Mouse (Mus musculus) left cerebral cortex, adult 18-20 months (tissue): ENCODE data around the gene Deaf1. TPM values are rescaled to one million over a fixed set of nuclear protein-coding genes. Genes with fewer than 3 reads are reported as not detected.

Experiments
- DNase-seq, 2 experiments: peaks; one replicate each; pipeline ENCODE4 v3.0.0; 2021 to 2022; ENCODE audit warnings: low spot score in 2 of 2, mixed read lengths in 1 of 2
- total RNA-seq, 2 experiments: library from RNA; stranded (reverse); gene quantifications; 2 replicates each; pipeline ENCODE4 v1.2.3; 2021

Gene Deaf1
- total RNA-seq, 2 experiments from 2014 or later = 62.8 to 70.5 TPM

DNA sequence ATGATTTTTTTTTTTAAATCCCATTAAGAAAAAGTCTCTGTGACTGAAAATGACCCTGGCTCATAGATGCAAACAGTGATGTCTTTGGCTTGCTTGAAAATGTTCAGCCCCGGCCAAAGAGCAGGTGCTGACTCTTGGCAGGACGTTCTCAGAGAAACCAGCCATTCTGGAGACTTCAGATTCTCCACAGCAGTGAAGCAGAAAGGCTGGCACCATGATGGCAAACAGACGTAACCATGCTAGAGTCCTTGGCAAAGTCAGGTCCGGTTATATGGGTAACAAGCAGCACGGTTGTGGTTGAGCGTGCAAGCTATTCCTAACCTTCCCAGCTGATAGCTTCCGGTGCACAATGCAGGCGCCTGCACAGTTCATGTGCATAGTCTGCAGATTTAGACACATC lies 28.3 kb downstream of the Deaf1 start:
- no peak for DNase-seq

DNA sequence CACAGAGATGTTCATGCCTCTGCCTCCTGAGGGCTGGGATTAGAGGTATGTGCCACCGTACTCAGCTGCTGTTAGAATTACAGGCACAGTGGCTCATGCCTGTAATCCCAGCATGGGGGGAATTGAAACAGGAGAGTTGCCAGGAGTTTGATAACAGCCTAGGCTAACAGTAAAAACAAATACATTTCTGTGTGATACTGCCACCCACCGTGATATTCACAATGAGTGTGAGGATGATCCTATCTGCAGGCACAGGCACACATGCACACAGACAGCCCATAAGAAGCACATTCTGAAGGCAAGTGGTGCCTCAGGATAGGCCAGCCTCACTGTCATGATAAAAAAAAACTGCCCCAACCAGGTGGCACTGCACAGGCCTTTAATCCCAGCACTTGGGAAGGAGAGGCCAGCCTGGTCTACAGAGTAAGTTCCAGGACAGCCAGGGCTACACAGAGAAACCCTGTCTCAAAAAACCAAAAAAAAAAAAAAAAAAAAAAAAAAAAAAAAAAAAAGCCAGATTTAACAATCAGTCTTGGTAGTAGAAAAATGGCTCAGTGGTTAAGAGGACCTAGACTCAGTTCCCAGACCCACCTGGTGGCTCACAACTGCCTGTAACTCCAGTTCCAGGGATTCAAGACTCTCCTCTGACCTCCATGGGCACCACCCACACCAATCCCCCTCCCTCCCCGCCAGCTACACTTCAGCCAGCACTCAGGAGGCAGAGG lies 29.4 kb downstream of the Deaf1 start:
- no peak for DNase-seq

DNA sequence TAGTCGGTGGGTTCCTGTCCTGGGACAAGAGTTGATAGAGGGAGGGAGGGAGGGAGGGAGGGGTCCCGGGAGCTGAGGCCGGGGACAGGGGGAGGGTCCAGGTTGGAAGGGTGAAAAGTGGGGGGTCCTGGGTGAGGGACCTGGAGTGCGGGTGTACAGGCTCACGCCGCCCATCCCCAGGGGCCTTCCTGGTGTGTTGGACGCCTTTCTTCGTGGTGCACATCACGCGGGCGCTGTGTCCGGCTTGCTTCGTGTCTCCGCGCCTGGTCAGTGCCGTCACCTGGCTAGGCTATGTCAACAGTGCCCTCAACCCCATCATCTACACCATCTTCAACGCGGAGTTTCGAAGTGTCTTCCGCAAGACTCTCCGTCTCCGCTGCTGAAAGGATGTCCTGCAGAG lies 33.0 kb downstream of the Deaf1 start:
- no peak for DNase-seq

DNA sequence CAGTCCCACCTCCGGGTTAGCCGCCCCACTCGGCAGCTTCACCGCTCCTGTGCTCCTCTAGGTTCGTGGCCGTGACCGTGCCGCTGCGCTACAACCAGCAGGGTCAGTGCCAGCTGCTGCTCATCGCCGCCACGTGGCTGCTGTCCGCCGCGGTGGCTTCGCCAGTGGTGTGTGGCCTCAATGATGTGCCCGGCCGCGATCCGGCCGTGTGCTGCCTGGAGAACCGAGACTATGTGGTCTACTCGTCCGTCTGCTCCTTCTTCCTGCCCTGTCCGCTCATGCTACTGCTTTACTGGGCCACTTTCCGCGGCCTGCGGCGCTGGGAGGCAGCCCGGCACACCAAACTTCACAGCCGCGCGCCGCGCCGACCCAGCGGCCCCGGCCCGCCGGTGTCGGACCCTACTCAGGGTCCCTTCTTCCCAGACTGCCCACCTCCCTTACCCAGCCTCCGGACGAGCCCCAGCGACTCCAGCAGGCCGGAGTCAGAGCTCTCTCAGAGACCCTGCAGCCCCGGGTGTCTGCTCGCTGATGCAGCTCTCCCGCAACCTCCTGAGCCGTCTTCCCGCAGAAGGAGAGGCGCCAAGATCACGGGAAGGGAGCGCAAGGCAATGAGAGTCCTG lies 33.5 kb downstream of the Deaf1 start:
- no peak for DNase-seq

DNA sequence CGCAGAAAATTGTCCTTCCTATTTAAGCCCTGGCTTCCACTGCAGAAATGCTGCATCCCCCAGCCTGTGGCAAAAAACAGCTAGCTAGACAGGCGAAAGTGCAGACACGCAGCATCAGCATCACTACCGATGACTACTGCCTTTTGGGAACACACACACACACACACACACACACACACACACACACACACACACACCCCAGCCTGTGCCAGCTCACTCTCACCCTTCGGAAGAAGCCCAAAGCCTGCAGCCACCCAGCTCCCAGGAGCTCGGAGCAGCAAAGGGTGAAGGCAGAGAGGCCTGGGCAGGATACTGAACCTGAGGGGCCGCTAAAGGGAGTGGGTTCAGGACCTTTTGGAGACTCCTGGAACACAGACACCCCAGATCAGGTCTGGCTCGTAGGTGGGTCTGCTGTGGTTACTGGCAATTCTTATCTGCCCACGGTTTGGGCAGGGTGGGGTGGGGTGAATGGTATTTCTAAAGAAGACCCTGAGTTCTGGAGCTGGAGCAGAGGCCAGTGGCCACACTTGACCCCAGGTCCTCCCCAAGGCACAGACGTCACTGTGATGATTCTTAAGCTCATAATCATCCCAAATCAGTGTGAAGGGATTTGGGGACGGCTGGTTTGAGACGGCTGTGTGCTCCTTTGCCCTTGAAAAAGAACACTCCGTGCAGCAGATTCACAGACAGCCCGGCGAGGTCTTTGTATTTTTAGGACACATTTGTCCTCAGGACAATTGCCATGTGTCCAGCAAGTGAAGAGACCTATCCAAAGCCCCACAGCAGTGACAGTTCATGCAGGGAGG lies 34.7 kb downstream of the Deaf1 start:
- peak in 1 of 2 experiments; percentile 17 for DNase-seq

DNA sequence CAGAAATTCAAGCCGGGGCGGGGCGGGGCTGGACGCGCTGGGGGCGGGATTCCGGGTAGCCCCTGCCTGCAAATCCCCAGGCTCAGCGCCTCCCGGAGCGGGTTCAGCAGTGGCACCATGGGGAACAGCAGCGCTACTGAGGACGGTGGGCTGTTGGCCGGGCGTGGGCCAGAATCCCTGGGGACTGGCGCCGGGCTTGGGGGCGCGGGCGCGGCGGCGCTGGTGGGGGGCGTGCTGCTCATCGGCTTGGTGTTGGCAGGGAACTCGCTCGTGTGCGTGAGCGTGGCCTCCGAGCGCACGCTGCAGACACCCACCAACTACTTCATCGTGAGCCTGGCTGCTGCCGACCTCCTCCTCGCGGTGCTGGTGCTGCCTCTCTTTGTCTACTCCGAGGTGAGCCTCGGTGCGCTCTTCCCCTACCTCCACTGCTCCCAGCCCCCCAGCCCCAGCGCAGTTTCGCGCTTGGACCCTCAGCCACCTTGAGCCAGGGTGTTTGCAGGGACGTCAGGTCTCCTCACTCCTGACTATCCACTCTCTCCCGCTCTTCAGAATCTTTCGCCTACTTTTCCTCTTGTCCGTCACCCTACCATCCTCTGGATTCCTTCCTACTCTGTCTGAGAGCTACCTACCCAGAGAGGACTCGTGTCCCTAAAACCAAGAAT lies 35.4 kb downstream of the Deaf1 start, which contains the start of gene Drd4:
TSS of gene Drd4 (plus strand) at position 86 of the 662 bp plus-strand sequence.
- peak in 1 of 2 experiments; percentile 60 for DNase-seq

DNA sequence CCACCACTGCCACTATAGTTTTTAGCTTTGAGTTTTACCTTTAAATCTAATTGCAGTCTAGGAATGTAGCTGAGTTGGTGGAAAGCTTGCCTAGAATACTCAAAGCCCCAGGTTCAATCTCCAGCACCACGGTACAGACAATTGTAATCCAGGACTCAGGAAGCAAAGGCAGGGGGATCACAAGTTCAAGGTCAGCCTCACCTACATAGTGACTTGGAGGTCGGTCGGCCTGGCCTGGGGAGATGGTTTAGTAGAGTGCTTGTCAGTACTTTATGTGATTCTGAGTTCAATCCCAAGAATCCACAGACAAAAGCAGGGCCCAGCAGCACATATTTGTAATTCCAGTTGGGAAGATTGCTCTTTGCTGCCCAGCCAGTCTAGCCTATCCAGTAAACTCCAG lies 39.4 kb downstream of the Deaf1 start:
- no peak for DNase-seq

DNA sequence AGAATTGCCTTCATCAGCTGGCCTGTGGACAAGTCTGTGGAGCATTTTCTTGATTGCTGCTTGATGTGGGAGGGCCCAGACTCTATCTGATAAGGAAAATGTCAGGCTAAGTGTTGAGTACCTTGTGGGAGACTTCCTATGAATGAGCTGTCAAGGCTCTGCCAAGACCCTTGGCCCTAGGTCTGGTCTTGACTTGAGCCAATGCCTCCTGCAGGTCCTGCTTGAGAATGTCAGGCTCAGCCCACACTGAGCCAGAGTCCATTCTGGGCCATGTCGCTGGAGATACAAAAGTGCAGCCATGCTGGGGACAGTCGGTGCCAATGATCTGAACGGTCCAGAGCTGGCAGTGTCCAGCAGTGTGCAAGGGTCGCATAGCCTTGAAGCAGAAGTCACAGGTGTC lies 44.7 kb downstream of the Deaf1 start:
- no peak for DNase-seq

DNA sequence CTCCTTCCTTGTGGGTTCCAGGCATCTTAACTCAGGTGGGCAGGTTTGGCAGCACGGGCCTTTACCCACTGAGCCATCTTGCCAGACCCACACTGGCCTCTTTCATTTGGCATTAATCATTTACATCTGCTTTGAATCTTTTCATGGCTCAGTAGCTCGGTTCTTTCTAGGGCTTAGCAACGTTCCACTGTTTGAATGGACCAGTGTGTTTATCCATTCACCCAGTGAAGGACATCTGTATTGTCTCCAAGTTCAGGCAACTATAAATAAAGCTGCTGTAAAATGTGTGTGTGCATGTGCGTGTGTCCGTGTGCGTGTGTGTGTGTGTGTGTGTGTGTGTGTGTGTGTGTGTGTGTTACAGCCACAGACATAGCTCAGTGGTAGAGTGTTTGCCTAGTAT lies 46.0 kb downstream of the Deaf1 start:
- DNase-seq = no peak

DNA sequence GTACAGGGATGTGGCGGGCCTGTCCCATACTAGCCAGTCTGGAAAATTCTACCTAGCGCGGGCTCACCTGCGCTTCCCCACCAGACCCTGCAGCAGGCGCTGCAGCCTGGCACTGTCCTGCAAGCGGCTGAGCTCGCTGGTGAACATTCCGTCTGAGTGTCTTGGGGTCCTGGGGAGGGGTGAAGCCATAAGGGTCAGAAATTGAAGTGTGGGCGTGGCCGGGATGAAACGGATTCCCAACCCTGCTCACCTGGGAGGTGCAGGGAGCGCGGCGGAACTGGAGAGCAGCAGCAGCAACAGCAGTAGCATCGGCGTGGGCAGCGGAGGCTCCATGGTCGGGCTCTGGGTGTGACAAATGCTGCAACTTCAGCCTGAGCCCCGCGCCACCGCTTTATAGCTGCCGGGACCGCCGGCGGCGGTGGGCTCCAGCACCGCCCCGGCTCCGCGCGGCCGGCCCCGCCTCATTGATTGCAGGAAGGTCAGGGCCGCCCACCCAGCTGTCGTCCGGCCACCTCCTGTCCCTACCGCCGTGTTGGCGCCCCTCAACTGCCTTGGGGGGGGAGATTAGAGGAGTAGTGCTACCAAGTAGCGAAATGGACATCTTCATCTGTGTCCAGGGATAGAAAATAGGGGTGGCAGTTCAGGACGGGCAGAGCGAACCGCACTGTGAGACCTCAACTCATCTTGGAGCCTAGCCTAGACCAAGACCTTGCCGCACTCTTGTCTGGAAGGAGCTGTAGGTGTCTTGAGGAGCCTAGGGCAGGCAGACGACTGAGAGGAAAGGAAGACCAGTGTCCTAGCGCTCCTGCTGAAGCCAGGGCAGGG lies 48.5 kb downstream of the Deaf1 start, which contains the start of gene Sct:
TSS of gene Sct (minus strand) at position 368 of the 825 bp plus-strand sequence.
- no peak for DNase-seq

DNA sequence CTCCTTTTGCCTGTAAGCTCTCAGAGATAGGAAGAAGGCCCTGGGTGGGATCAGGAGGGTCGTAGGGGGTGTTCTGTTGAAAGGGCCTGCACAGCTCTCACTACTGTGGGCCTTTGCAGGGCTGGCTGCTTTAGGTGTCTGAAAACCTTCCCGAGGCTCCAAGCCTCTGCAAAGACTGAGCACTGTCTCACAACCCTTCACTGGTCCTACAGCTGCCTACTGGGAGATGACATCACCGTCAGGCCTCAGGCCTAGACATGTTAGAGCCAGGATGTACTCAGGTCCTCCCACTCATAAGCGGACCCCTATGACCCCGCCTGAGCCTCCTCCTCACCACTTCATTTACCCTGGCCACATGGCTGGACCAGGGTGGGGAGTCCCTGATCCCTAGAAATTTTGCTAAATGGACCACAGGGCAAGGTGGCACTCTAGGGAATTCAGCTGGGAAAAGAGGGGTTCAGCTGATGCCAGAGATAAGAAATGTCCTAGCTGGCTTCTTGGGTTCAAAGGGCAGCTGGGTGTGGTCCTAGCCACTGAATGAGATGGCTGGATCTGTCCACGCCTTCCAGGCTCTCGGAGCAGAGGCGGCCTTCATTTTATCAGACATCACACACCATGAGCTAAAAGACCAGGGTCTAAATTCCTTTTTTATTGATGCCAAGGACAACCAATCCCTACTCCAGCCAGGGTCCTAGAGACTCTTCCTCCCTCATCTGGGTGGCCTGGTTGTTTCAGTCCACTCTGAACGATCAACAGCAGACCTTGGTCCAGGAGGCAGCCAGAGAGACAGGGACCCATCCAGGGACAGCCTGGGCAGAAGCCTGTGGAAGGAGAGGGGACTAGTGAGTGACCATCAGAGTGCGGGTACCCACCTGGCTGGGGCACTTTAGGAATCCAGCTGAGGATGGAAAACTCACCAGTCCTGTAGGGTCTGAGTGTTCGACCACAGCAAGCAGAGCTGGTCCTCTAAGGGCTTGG lies 49.5 kb downstream of the Deaf1 start:
- no peak for DNase-seq

DNA sequence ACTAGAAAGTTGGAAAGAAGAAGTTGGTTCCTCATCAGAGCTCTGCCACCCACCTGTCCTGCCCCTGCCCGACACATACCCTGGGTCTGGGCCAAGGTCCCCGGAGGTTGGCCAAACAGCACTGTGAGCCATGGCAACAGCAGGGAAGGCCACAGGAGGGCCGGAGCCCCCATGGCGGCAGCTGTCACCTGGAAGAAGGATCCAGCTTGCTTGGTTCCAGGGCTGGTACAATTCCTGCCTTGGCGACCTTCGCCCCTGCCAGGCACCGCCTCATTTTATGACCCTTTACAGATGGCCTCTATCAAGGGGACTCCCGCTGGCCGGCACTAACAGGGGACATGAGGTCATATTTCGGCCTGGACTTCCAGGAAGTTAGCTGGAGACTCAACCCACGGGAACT lies 50.9 kb downstream of the Deaf1 start, which contains the start of gene Cdhr5:
TSS of gene Cdhr5 (minus strand) at position 241 of the 400 bp plus-strand sequence.
- DNase-seq = no peak

DNA sequence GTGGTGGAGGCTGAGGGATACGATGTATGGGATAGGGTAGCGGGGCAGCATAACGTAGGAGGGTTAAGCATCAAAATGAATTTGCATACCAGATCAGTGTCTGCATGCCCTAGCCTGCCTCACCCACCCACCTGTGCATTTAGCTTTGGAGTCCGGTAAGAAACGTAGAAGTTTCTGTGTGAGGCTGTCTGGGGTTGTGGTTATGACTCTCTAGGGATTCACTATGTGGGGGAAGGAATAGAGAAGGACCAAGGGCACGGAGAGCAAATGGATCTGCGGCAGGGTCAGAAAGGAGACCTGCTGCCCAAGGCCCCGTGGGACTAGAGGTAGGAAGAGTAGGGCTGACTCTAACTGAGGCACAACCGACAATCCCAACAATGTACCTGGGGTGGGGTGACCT lies 52.1 kb downstream of the Deaf1 start:
- no peak for DNase-seq

DNA sequence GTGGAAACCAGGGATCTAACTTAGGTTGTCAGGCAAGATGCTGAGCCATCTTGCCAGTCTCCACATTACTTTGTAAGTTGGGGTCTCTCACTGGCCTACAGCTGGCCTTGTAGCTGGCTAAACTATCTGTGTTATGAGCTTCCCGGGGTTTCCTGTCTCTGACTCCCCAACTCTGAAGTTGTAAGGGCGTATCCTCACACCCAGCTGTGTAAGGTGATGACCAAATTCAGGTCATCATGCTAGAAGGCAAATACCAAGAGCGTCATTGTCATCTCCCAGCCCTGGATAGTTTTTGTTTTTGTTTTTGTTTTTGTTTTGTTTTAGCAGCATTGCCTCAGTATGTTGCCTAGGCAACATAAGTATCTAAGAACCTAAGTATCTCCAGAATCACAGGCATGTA lies 56.9 kb downstream of the Deaf1 start:
- no peak for DNase-seq

DNA sequence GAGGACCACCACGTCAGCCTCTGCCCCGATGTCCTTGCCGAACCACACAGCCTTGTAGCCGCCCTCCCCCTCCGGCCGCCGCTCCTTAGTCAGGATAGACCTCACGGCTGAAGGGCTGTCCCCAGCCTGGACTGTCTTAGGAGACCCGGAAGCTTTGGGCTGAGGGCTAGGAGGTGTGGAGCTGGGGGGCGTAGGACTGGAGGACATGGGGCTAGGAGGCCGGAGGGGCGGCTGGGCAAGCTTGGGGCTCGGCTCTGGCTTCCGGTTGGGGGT lies 58.3 kb downstream of the Deaf1 start:
- DNase-seq = no peak

DNA sequence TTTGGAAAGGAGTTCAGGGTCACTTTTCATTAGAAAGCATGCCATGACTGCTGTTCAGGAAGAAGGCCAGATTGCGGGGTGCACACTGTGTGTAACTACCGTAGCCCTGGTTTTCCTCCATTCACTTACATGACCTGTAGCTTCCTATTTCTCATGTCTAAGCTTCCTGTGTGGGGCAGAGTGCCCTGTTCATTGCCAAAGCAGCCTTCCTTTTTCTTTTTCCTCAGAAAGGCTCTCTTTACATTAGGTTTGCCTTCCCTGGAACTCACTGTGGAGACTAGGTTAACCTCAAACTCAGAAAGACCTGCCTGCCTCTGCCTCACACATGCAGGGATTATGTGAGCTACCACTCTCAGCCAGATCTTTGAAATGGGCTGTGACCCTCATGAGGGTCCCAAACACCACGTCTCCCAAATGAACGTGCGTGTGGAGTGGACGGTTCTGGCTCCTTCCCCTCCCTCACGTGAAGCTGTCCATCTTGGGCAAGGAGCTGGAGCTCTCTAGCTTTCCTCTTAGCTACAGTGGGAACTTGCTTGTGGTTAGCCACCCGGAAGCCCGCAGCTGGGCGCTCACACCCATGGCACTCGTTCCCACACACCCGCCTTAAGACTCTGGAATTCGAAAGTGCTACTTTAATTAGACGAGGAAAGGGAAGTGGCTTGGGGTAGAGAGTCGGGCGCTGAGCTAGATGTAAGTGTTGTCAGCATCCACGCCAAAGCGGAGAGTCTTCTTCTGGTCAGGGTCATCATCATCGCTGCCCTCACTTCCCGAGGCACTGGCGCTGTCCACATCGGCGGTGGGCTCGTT lies 58.8 kb downstream of the Deaf1 start:
- DNase-seq = no peak

DNA sequence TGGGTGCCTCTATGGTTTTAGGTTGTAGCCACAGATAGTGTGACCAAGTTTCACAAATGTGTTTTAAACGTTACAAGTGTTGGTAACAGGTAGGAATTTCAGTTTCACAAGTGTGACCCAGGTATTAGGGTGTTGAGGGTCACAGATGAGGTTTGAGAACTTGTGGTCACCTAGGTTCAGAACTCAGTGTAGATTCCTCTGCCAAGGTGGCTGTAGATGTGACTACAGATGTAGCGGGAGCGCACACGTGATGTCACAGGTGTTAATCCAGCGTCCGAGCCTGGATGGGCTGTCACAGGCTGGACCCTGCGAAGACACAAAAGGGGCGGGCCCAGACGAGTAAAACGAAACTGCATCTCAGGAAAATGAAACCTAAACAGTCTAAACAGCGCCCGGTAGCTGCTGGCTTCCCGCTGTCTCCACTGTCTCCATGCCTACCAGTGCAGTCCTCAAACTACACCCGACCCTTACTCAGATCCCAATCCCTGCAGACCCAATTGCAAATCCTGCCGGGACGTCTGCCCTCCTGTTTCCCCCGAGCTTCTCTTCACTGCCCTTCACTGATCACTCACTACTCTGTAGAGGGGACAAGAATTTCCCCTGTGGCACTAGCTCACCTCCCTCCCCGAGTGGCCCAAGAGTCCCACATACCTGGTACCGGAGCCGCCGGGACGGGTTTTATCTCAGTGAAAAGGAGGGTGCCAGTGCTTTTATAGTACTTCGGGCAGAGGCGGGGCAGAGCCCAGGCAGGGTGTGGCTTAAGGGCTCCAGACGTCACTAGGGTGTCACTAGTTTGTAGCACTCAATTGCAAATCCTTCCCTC lies 61.5 kb downstream of the Deaf1 start, which contains the start of gene Irf7:
TSS of gene Irf7 (minus strand) at position 743 of the 823 bp plus-strand sequence.
- DNase-seq = peak; percentile 19 to 22

DNA sequence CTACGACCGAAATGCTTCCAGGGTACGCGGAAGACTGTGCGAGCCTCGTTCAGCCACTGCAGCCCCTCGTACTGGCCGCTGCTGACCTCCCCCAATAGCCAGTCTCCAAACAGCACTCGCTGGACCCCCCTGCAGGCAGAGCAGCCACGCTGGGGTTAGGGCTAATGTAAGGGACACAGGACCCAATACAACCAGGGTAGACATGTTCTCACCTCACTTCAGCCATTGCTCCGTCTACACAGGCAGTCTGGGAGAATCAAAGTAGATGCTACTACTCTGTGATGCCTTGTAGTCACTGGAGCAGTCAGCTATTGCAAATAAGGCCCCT lies 62.1 kb downstream of the Deaf1 start:
- no peak for DNase-seq
